20 mouse cellular contexts compared by ENCODE assay signal in the genomic region with DNA sequence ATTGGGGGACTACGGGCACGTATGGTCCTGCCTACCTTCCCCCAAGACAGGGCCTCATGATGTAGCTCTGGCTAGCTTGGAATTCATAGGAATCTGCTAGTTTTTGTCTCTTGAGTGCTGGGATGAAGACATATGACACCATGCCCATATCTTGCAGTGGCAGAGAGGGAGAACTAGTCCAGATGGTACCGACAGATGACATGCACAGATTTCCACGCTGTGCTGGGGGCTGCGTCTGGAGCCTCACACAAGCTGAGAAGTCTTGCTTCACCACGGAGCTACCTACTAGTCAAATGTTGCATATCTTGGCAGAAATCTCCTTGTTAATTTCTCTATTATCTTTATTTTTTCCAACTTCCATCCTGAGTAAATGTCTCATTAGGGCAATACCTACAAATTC. TPM values are rescaled to one million over a fixed set of nuclear protein-coding genes. Genes with fewer than 3 reads are reported as not detected.
DNase-seq lines count a peak whose midpoint lies in the region; ATAC-seq and TF ChIP-seq lines count a peak whose summit lies in the region.
"Had no signal": no experiment of that assay in that cellular context is flagged by ENCODE, and none has a peak within 500 bp of the region (broad histone marks: within the 10 kb centered on the region; RNA-seq: fewer than 3 reads in every experiment).

No protein-coding gene starts in this region.

- no peak for TF ChIP-seq CTCF in left cerebral cortex, adult 2 months (IDR thresholded peaks at IDR 0.05)
- no peak for TF ChIP-seq CTCF in liver, postnatal 0 days (IDR thresholded peaks at IDR 0.05; ENCODE audit: low read depth)

- ATAC-seq in liver, postnatal 0 days: no peak
- ATAC-seq in erythroblast, adult 5-6 weeks (replicated peaks; ENCODE audit: low FRiP score, poor library complexity, severe bottlenecking): no peak
- ATAC-seq: forebrain, embryonic 13.5 days; liver, embryonic 12.5 days had no signal

- H3K36me3 ChIP-seq in liver, postnatal 0 days (replicated peaks; ENCODE audit: insufficient read depth, low read length): no peaks in the 10 kb centered on the region
- H3K36me3 ChIP-seq: embryonic facial prominence, embryonic 13.5 days; heart, embryonic 15.5 days; limb, embryonic 10.5 days; liver, embryonic 12.5 days; neural tube, embryonic 12.5 days had no signal

- H3K9ac ChIP-seq in liver, postnatal 0 days (replicated peaks): no peak overlapping the region
- H3K9ac ChIP-seq: embryonic facial prominence, embryonic 13.5 days; forebrain, embryonic 13.5 days; heart, embryonic 15.5 days; liver, embryonic 12.5 days; neural tube, embryonic 12.5 days had no signal

- no peak overlapping the region for H3K27ac ChIP-seq in left cerebral cortex, adult 2 months
- H3K27ac ChIP-seq in liver, postnatal 0 days (ENCODE audit: low read depth): no peak overlapping the region
- H3K27ac ChIP-seq: embryonic facial prominence, embryonic 13.5 days; forebrain, embryonic 13.5 days; heart, embryonic 15.5 days; limb, embryonic 10.5 days; liver, embryonic 12.5 days; neural tube, embryonic 12.5 days had no signal

- 78% methylated on average over 6 of the region's 6 CpGs for WGBS in liver, postnatal 0 days (ENCODE audit: insufficient replicate concordance)

- H3K9me3 ChIP-seq in liver, postnatal 0 days (ENCODE audit: low read length): no peaks in the 10 kb centered on the region
- H3K9me3 ChIP-seq: embryonic facial prominence, embryonic 13.5 days; forebrain, embryonic 13.5 days; heart, embryonic 15.5 days; limb, embryonic 10.5 days; liver, embryonic 12.5 days; neural tube, embryonic 12.5 days had no signal

- no peaks in the 10 kb centered on the region for H3K4me1 ChIP-seq in liver, postnatal 0 days (ENCODE audit: insufficient read depth)
- H3K4me1 ChIP-seq: embryonic facial prominence, embryonic 13.5 days; liver, embryonic 12.5 days; neural tube, embryonic 12.5 days had no signal

- DNase-seq in cerebellum, adult 9-11 months: peak; percentile 15
- no peak for DNase-seq in cerebellum, postnatal 4 days (ENCODE audit: low spot score in 2 of 2)
- peak; percentile 16 for DNase-seq in left cerebral cortex, postnatal 4 days
- DNase-seq in left cerebral cortex, adult 2 months (ENCODE audit: extremely low spot score in 1 of 2, low spot score in 2 of 2): no peak
- DNase-seq in layer of hippocampus, adult 9-11 months: peak; percentile 64
- no peak for DNase-seq in gastrocnemius, postnatal 10 days
- DNase-seq in liver, postnatal 0 days: no peak
- DNase-seq: adrenal gland, postnatal 36 days; gastrocnemius, postnatal 36 days had no signal

- H3K4me3 ChIP-seq in left cerebral cortex, adult 2 months: no peak overlapping the region
- no peak overlapping the region for H3K4me3 ChIP-seq in liver, postnatal 0 days (ENCODE audit: low read depth, low read length)
- H3K4me3 ChIP-seq: embryonic facial prominence, embryonic 13.5 days; forebrain, embryonic 13.5 days; heart, embryonic 15.5 days; limb, embryonic 10.5 days; liver, embryonic 12.5 days; neural tube, embryonic 12.5 days had no signal

- H3K4me2 ChIP-seq in liver, postnatal 0 days (ENCODE audit: low read depth, low read length): no peak overlapping the region
- H3K4me2 ChIP-seq: embryonic facial prominence, embryonic 13.5 days; forebrain, embryonic 13.5 days; heart, embryonic 15.5 days; liver, embryonic 12.5 days; neural tube, embryonic 12.5 days had no signal

- no peaks in the 10 kb centered on the region for H3K27me3 ChIP-seq in liver, postnatal 0 days (ENCODE audit: insufficient read depth, low read length)
- H3K27me3 ChIP-seq: embryonic facial prominence, embryonic 13.5 days; forebrain, embryonic 13.5 days; heart, embryonic 15.5 days; liver, embryonic 12.5 days; neural tube, embryonic 12.5 days had no signal

- intact Hi-C loops in left cerebral cortex, postnatal 4 days (cut with DNase I): no loop called here
- intact Hi-C loops in left cerebral cortex, adult 2 months (cut with DNase I): no loop called here

- no peak for TF ChIP-seq EP300 in liver, postnatal 0 days (IDR thresholded peaks at IDR 0.05; ENCODE audit: low read depth)

RNA-seq across cellular contexts. Expression of gene Alox12e, which starts 28.5 kb away (rescaled TPM):
- total RNA-seq in left cerebral cortex, postnatal 4 days (2021): under 1 TPM; 0.26 to 0.42 TPM
- total RNA-seq in left cerebral cortex, adult 2 months (2021): under 1 TPM in 1 of 2 experiments, not detected in 1; 0.33 TPM
- not detected for total RNA-seq in gastrocnemius, postnatal 10 days (2021)
- 0.08 TPM in 1 of 2 replicates, not detected in the other for polyA plus RNA-seq in liver, postnatal 0 days (2015; fragmentation: Nextera tagmentation; extraction: Ambion mirVana)
- total RNA-seq in erythroblast, adult 5-6 weeks (2015; ENCODE audit: low replicate concordance): 0.96 and 2.5 TPM in 2 replicates
- 0.42 TPM in 1 of 2 replicates, not detected in the other for total RNA-seq in erythroblast, adult 5-6 weeks (2017; ENCODE audit: low replicate concordance)
- total RNA-seq: adrenal gland, postnatal 36 days; gastrocnemius, postnatal 36 days had no signal
- polyA plus RNA-seq: cerebellum, adult 2 months; forebrain, embryonic 13.5 days; hindbrain, embryonic 11.5 days; kidney, embryonic 14.5 days; limb, embryonic 10.5 days; neural tube, embryonic 12.5 days had no signal

RNA-seq across cellular contexts. Expression of gene Alox12, which starts 38.7 kb away (rescaled TPM):
- under 1 TPM; 0.18 to 0.40 TPM for total RNA-seq in left cerebral cortex, postnatal 4 days (2021)
- under 1 TPM; 0.16 to 0.19 TPM for total RNA-seq in left cerebral cortex, adult 2 months (2021)
- total RNA-seq in gastrocnemius, postnatal 10 days (2021): 1 to 10 TPM in 1 of 2 experiments, under 1 TPM in 1; 0.94 to 1.7 TPM
- 17.8 and 20.0 TPM in 2 replicates for polyA plus RNA-seq in liver, postnatal 0 days (2015; fragmentation: Nextera tagmentation; extraction: Ambion mirVana)
- 2.3 TPM in 1 of 2 replicates, not detected in the other for total RNA-seq in erythroblast, adult 5-6 weeks (2015; ENCODE audit: low replicate concordance)
- 0.28 TPM in 1 of 2 replicates, not detected in the other for total RNA-seq in erythroblast, adult 5-6 weeks (2017; ENCODE audit: low replicate concordance)
- total RNA-seq: megakaryocyte, adult 5-6 weeks had no signal

RNA-seq across cellular contexts. Expression of gene Rnasek, which starts 54.2 kb away (rescaled TPM):
- 100 to 1,000 TPM; 180 to 182 TPM for total RNA-seq in left cerebral cortex, postnatal 4 days (2021)
- total RNA-seq in left cerebral cortex, adult 2 months (2021): 100 to 1,000 TPM; 241 to 270 TPM
- 10 to 100 TPM; 91.1 to 93.0 TPM for total RNA-seq in gastrocnemius, postnatal 10 days (2021)
- 241 TPM in 2 replicates for polyA plus RNA-seq in liver, postnatal 0 days (2015; fragmentation: Nextera tagmentation; extraction: Ambion mirVana)
- 76.9 and 79.4 TPM in 2 replicates for total RNA-seq in erythroblast, adult 5-6 weeks (2015; ENCODE audit: low replicate concordance)
- total RNA-seq in erythroblast, adult 5-6 weeks (2017; ENCODE audit: low replicate concordance): 16.2 and 19.5 TPM in 2 replicates

RNA-seq across cellular contexts. Expression of gene Gm21988, which starts 54.3 kb away (rescaled TPM):
- 1 to 10 TPM; 8.5 to 8.6 TPM for total RNA-seq in left cerebral cortex, postnatal 4 days (2021)
- 1 to 10 TPM; 4.9 to 5.3 TPM for total RNA-seq in left cerebral cortex, adult 2 months (2021)
- 1 to 10 TPM; 2.8 to 3.8 TPM for total RNA-seq in gastrocnemius, postnatal 10 days (2021)
- polyA plus RNA-seq in liver, postnatal 0 days (2015; fragmentation: Nextera tagmentation; extraction: Ambion mirVana): 5.4 and 5.8 TPM in 2 replicates
- total RNA-seq in erythroblast, adult 5-6 weeks (2015; ENCODE audit: low replicate concordance): 2.3 TPM in 1 of 2 replicates, not detected in the other
- total RNA-seq in erythroblast, adult 5-6 weeks (2017; ENCODE audit: low replicate concordance): not detected in 2 replicates

RNA-seq across cellular contexts. Expression of gene 0610010K14Rik, which starts 56.2 kb away (rescaled TPM):
- total RNA-seq in left cerebral cortex, postnatal 4 days (2021): 10 to 100 TPM; 64.2 to 73.1 TPM
- total RNA-seq in left cerebral cortex, adult 2 months (2021): 10 to 100 TPM; 45.5 to 51.2 TPM
- total RNA-seq in gastrocnemius, postnatal 10 days (2021): 10 to 100 TPM; 46.0 to 51.4 TPM
- polyA plus RNA-seq in liver, postnatal 0 days (2015; fragmentation: Nextera tagmentation; extraction: Ambion mirVana): 48.9 and 55.2 TPM in 2 replicates
- total RNA-seq in erythroblast, adult 5-6 weeks (2015; ENCODE audit: low replicate concordance): 16.5 and 20.3 TPM in 2 replicates
- total RNA-seq in erythroblast, adult 5-6 weeks (2017; ENCODE audit: low replicate concordance): 3.8 and 7.8 TPM in 2 replicates

Comparison
In these comparisons a context has a peak if more than half of its experiments do, and no peak if none do; other contexts are left out.
1. DNase-seq: peak in cerebellum, adult 9-11 months (single experiment), left cerebral cortex, postnatal 4 days (single experiment) and layer of hippocampus, adult 9-11 months (single experiment); none in cerebellum, postnatal 4 days (0 of 2), left cerebral cortex, adult 2 months (0 of 2), gastrocnemius, postnatal 10 days (single experiment) and liver, postnatal 0 days (single experiment).